Mouse (Mus musculus) MEL (cell line): ENCODE measurements at regions not wholly inside any gene's neighbourhood (a gene's known extent, or its start where the extent isn't known, plus 50 kb on each side); places are given as distances from the start of the nearest gene placed in this dataset.

Source experiments
- DNase-seq: peaks from one replicate; pipeline ENCODE4 v3.0.0; 2011; ENCODE audit warnings: low read depth, low spot score
- H3K27ac ChIP-seq: 2 replicates; pipeline ENCODE4 v1.5.1; 2012; ENCODE audit warnings: low read depth, mild to moderate bottlenecking, control low read depth, low read length, moderate library complexity; ENCODE audit not compliant: control insufficient read depth
- H3K27me3 ChIP-seq, 2 experiments: fragments of 150-350 bp in 1 of 2; sonication (generic) in 1 of 2; 2 replicates each; pipeline ENCODE4 v1.6.1; 2012; ENCODE audit warnings: low read length in 2 of 2, mild to moderate bottlenecking in 2 of 2, improper control_type of control experiment in 1 of 2, moderate library complexity in 1 of 2; ENCODE audit not compliant: insufficient read depth in 2 of 2, control insufficient read depth in 1 of 2
- H3K36me3 ChIP-seq, 2 experiments: 2 replicates each; pipeline ENCODE4 v1.6.1; 2012 to 2014; ENCODE audit warnings: low read length in 2 of 2, improper control_type of control experiment in 1 of 2, inconsistent platforms in 1 of 2, mild to moderate bottlenecking in 1 of 2; ENCODE audit not compliant: insufficient read depth in 2 of 2, control insufficient read depth in 1 of 2
- H3K4me1 ChIP-seq, 2 experiments: fragments of 150-350 bp in 1 of 2; sonication (generic) in 1 of 2; 2 replicates each; pipeline ENCODE4 v1.6.1; 2012; ENCODE audit warnings: low read length in 2 of 2, improper control_type of control experiment in 1 of 2, mild to moderate bottlenecking in 1 of 2; ENCODE audit not compliant: insufficient read depth in 2 of 2, control insufficient read depth in 1 of 2
- H3K4me3 ChIP-seq, 2 experiments: fragments of 150-350 bp in 1 of 2; sonication (generic) in 1 of 2; 2 replicates each; pipeline ENCODE4 v1.5.1; 2012; ENCODE audit warnings: low read depth in 2 of 2, low read length in 2 of 2, mild to moderate bottlenecking in 2 of 2, moderate library complexity in 2 of 2, control low read depth in 1 of 2, improper control_type of control experiment in 1 of 2; ENCODE audit not compliant: control insufficient read depth in 1 of 2, insufficient read depth in 1 of 2
- H3K79me2 ChIP-seq: 2 replicates; pipeline ENCODE4 v1.6.1; 2012; ENCODE audit warnings: mild to moderate bottlenecking, low read length, moderate library complexity; ENCODE audit not compliant: control insufficient read depth, poor library complexity, insufficient read depth
- H3K9ac ChIP-seq: 2 replicates; pipeline ENCODE4 v1.6.1; 2012; ENCODE audit warnings: low read depth, mild to moderate bottlenecking, control low read depth, low read length, moderate library complexity; ENCODE audit not compliant: control insufficient read depth, poor library complexity, severe bottlenecking
- H3K9me3 ChIP-seq: fragments of 150-350 bp; sonication (generic); replicated peaks from 2 replicates; pipeline ENCODE4 v1.6.1; 2012; ENCODE audit warnings: mild to moderate bottlenecking, low read length, improper control_type of control experiment, moderate library complexity; ENCODE audit not compliant: insufficient read depth
- BHLHE40 ChIP-seq: IDR thresholded peaks from 2 replicates; pipeline ENCODE4 v1.6.1; 2012; ENCODE audit warnings: low read depth, mild to moderate bottlenecking, inconsistent platforms, low read length, improper control_type of control experiment, borderline replicate concordance
- CHD1 ChIP-seq: IDR thresholded peaks from 2 replicates; pipeline ENCODE4 v1.6.1; 2012; ENCODE audit warnings: low read depth, mild to moderate bottlenecking, inconsistent platforms, low read length, improper control_type of control experiment
- CHD2 ChIP-seq: IDR thresholded peaks from 2 replicates; pipeline ENCODE4 v1.6.1; 2011; ENCODE audit warnings: low read length, improper control_type of control experiment
- CTCF ChIP-seq, 3 experiments: IDR thresholded peaks in 2 of 3; conservative IDR thresholded peaks in 1 of 3; 2 replicates each; pipeline ENCODE4 v1.5.1; 2011 to 2012; ENCODE audit warnings: low read length in 3 of 3, low read depth in 2 of 3, mild to moderate bottlenecking in 2 of 3, improper control_type of control experiment in 1 of 3, inconsistent platforms in 1 of 3, mixed read lengths in 1 of 3, moderate library complexity in 1 of 3; ENCODE audit not compliant: control insufficient read depth in 1 of 3, insufficient read depth in 1 of 3, poor library complexity in 1 of 3, severe bottlenecking in 1 of 3
- ELF1 ChIP-seq: IDR thresholded peaks from 2 replicates; pipeline ENCODE4 v1.6.1; 2014; ENCODE audit warnings: low read depth, mild to moderate bottlenecking, inconsistent platforms, low read length, improper control_type of control experiment, moderate library complexity
- ETS1 ChIP-seq: IDR thresholded peaks from 2 replicates; pipeline ENCODE4 v1.6.1; 2012; ENCODE audit warnings: low read depth, mild to moderate bottlenecking, inconsistent platforms, low read length, improper control_type of control experiment, moderate library complexity
- JUND ChIP-seq: IDR thresholded peaks from 2 replicates; pipeline ENCODE4 v1.6.1; 2011; ENCODE audit warnings: low read depth, mild to moderate bottlenecking, improper control_type of control experiment, low read length
- KAT2A ChIP-seq: conservative IDR thresholded peaks from 2 replicates; pipeline ENCODE4 v1.6.1; 2012; ENCODE audit warnings: low read depth, low read length, improper control_type of control experiment, inconsistent platforms
- MAX ChIP-seq: IDR thresholded peaks from 2 replicates; pipeline ENCODE4 v1.6.1; 2011; ENCODE audit warnings: low read length, improper control_type of control experiment
- MEF2A ChIP-seq: IDR thresholded peaks from 2 replicates; pipeline ENCODE4 v1.6.1; 2014; ENCODE audit warnings: low read depth, mild to moderate bottlenecking, inconsistent platforms, low read length, improper control_type of control experiment; ENCODE audit not compliant: poor library complexity, insufficient replicate concordance, severe bottlenecking; ENCODE audit errors: extremely low read depth
- MYC ChIP-seq: IDR thresholded peaks from 2 replicates; pipeline ENCODE4 v1.6.1; 2011; ENCODE audit warnings: low read depth, mild to moderate bottlenecking, low read length, improper control_type of control experiment, moderate library complexity
- NELFE ChIP-seq: IDR thresholded peaks from 2 replicates; pipeline ENCODE4 v1.6.1; 2011; ENCODE audit warnings: low read depth, low read length, improper control_type of control experiment
- NRF1 ChIP-seq: IDR thresholded peaks from 2 replicates; pipeline ENCODE4 v1.6.1; 2014; ENCODE audit warnings: low read depth, mild to moderate bottlenecking, inconsistent platforms, low read length, improper control_type of control experiment, moderate library complexity; ENCODE audit not compliant: poor library complexity, insufficient read depth, severe bottlenecking
- POLR2A ChIP-seq, 2 experiments: IDR thresholded peaks; 2 replicates each; pipeline ENCODE4 v1.6.1; 2011 to 2012; ENCODE audit warnings: low read length in 2 of 2, mild to moderate bottlenecking in 2 of 2, control low read depth in 1 of 2, improper control_type of control experiment in 1 of 2, low read depth in 1 of 2, moderate library complexity in 1 of 2; ENCODE audit not compliant: control insufficient read depth in 1 of 2, insufficient read depth in 1 of 2, poor library complexity in 1 of 2
- RAD21 ChIP-seq: IDR thresholded peaks from 2 replicates; pipeline ENCODE4 v1.6.1; 2011; ENCODE audit warnings: mild to moderate bottlenecking, low read depth, low read length, improper control_type of control experiment
- RCOR1 ChIP-seq: IDR thresholded peaks from 2 replicates; pipeline ENCODE4 v1.6.1; 2012; ENCODE audit warnings: low read depth, mild to moderate bottlenecking, inconsistent platforms, low read length, improper control_type of control experiment
- SMC3 ChIP-seq: IDR thresholded peaks from 2 replicates; pipeline ENCODE4 v1.6.1; 2011; ENCODE audit warnings: low read depth, low read length, improper control_type of control experiment
- TAL1 ChIP-seq: IDR thresholded peaks from 2 replicates; pipeline ENCODE4 v1.6.1; 2012; ENCODE audit warnings: mild to moderate bottlenecking, inconsistent platforms, low read length, moderate library complexity, mixed read lengths
- TCF12 ChIP-seq: IDR thresholded peaks from 2 replicates; pipeline ENCODE4 v1.6.1; 2014; ENCODE audit warnings: low read depth, mild to moderate bottlenecking, inconsistent platforms, low read length, improper control_type of control experiment, moderate library complexity
- USF1 ChIP-seq: IDR thresholded peaks from 2 replicates; pipeline ENCODE4 v1.6.1; 2014; ENCODE audit warnings: low read depth, mild to moderate bottlenecking, inconsistent platforms, low read length, improper control_type of control experiment, moderate library complexity
- USF2 ChIP-seq, 2 experiments: IDR thresholded peaks; 2 replicates each; pipeline ENCODE4 v1.6.1; 2011 to 2012; ENCODE audit warnings: improper control_type of control experiment in 2 of 2, low read length in 2 of 2, borderline replicate concordance in 1 of 2, inconsistent platforms in 1 of 2, low read depth in 1 of 2, mild to moderate bottlenecking in 1 of 2; ENCODE audit not compliant: insufficient read depth in 1 of 2
- ZC3H11A ChIP-seq: IDR thresholded peaks from 2 replicates; pipeline ENCODE4 v1.6.1; 2012; ENCODE audit warnings: low read depth, mild to moderate bottlenecking, inconsistent platforms, low read length, improper control_type of control experiment
- ZMIZ1 ChIP-seq: IDR thresholded peaks from 2 replicates; pipeline ENCODE4 v1.6.1; 2012; ENCODE audit warnings: low read depth, mild to moderate bottlenecking, inconsistent platforms, low read length, improper control_type of control experiment, moderate library complexity
- ZNF384 ChIP-seq: IDR thresholded peaks from 2 replicates; pipeline ENCODE4 v1.6.1; 2012; ENCODE audit warnings: low read depth, mild to moderate bottlenecking, inconsistent platforms, low read length, improper control_type of control experiment

- H3K79me2 ChIP-seq: no peaks in the 10 kb centered on the region
- no peaks in the 10 kb centered on the region for H3K4me1 ChIP-seq
- H3K36me3 ChIP-seq: no peaks in the 10 kb centered on the region
- H3K27me3 ChIP-seq: no peaks in the 10 kb centered on the region
- no peaks in the 10 kb centered on the region for H3K9me3 ChIP-seq
- TF ChIP-seq CHD1 (no peak), ZNF384 (no peak), ETS1 (no peak)
- H3K4me3 ChIP-seq: no peak overlapping the region
- H3K27ac ChIP-seq: no peak overlapping the region
- DNase-seq: no peak
- H3K9ac ChIP-seq: no peak overlapping the region
Observed at GRCm38 (mm10) chr11:39934216-39934615, 760.8 kb downstream of the Mat2b start.

GRCm38 (mm10) chr11:39923977-39924527 is 771.0 kb downstream of the Mat2b start:
- Histone ChIP-seq H3K9me3 (no peaks in the 10 kb centered on the region), H3K27ac (no peak overlapping the region), H3K27me3 (no peaks in the 10 kb centered on the region), H3K4me3 (no peak overlapping the region), H3K79me2 (no peaks in the 10 kb centered on the region), H3K4me1 (no peaks in the 10 kb centered on the region), H3K36me3 (no peaks in the 10 kb centered on the region), H3K9ac (no peak overlapping the region)
- TF ChIP-seq CHD2 (no peak), NELFE (no peak), NRF1 (no peak)
- DNase-seq: no peak

- Histone ChIP-seq H3K4me3 (no peak overlapping the region), H3K9ac (no peak overlapping the region), H3K27ac (no peak overlapping the region), H3K79me2 (no peaks in the 10 kb centered on the region), H3K27me3 (no peaks in the 10 kb centered on the region), H3K9me3 (no peaks in the 10 kb centered on the region), H3K4me1 (no peaks in the 10 kb centered on the region), H3K36me3 (no peaks in the 10 kb centered on the region)
- no peak for DNase-seq
- no peak for TF ChIP-seq RAD21
- TF ChIP-seq MAX: no peak
- no peak for TF ChIP-seq USF1
- no peak for TF ChIP-seq SMC3
- TF ChIP-seq BHLHE40: no peak
- no peak for TF ChIP-seq MEF2A
- no peak for TF ChIP-seq KAT2A
- TF ChIP-seq ZMIZ1: no peak
- TF ChIP-seq NELFE: no peak
- TF ChIP-seq MYC: no peak
- no peak for TF ChIP-seq ZC3H11A
- TF ChIP-seq TAL1: no peak
- TF ChIP-seq USF2 (IDR thresholded peaks at IDR 0.05; ENCODE audit: borderline replicate concordance in 1 of 2, insufficient read depth in 1 of 2, low read depth in 1 of 2, low read length in 2 of 2): no peak
- TF ChIP-seq ELF1: no peak
- no peak for TF ChIP-seq CHD2
- TF ChIP-seq CTCF (IDR thresholded peaks at IDR 0.05 in 2 of 3, conservative IDR thresholded peaks at IDR 0.05 in 1 of 3; ENCODE audit: control insufficient read depth in 1 of 3, insufficient read depth in 1 of 3, low read depth in 2 of 3, low read length in 3 of 3, poor library complexity in 1 of 3, severe bottlenecking in 1 of 3): no peak
- TF ChIP-seq RCOR1: no peak
- no peak for TF ChIP-seq POLR2A (IDR thresholded peaks at IDR 0.05; ENCODE audit: control insufficient read depth in 1 of 2, insufficient read depth in 1 of 2, low read depth in 1 of 2, low read length in 2 of 2, poor library complexity in 1 of 2)
- TF ChIP-seq JUND: no peak
- TF ChIP-seq TCF12: no peak
Observed at GRCm38 (mm10) chr11:39917716-39918347, 777.2 kb downstream of the Mat2b start.
